Mouse (Mus musculus) liver, embryonic 13.5 days (tissue): ENCODE measurements around the gene Hlf. TPM values are rescaled to one million over a fixed set of nuclear protein-coding genes. Genes with fewer than 3 reads are reported as not detected.

Experiments used
- ATAC-seq: fragments of 200-750 bp; cut with Nextera tagmentation; 2 replicates; pipeline ENCODE4 v1.8.0; 2017; ENCODE audit warnings: low read depth, mild to moderate bottlenecking, moderate number of reproducible peaks, moderate library complexity
- DNase-seq: peaks from one replicate; pipeline ENCODE4 v3.0.0; 2022
- H3K27ac ChIP-seq: fragments of 300-500 bp; sonication (generic); 2 replicates; pipeline ENCODE4 v1.5.1; 2015; ENCODE audit warnings: moderate library complexity, mild to moderate bottlenecking, inconsistent platforms
- H3K27me3 ChIP-seq: fragments of 300-500 bp; sonication (generic); 2 replicates; pipeline ENCODE4 v1.6.1; 2015; ENCODE audit warnings: mild to moderate bottlenecking, inconsistent platforms
- H3K36me3 ChIP-seq: fragments of 300-500 bp; sonication (generic); 2 replicates; pipeline ENCODE4 v1.6.1; 2015; ENCODE audit warnings: mild to moderate bottlenecking, inconsistent platforms
- H3K4me1 ChIP-seq: fragments of 300-500 bp; sonication (generic); replicated peaks from 2 replicates; pipeline ENCODE4 v1.6.1; 2015; ENCODE audit warnings: inconsistent platforms
- H3K4me2 ChIP-seq: fragments of 300-500 bp; sonication (generic); 2 replicates; pipeline ENCODE4 v1.6.1; 2015; ENCODE audit warnings: inconsistent platforms, mild to moderate bottlenecking, moderate library complexity
- H3K4me3 ChIP-seq: fragments of 300-500 bp; sonication (generic); replicated peaks from 2 replicates; pipeline ENCODE4 v1.5.1; 2015; ENCODE audit warnings: mild to moderate bottlenecking, inconsistent platforms
- H3K9ac ChIP-seq: fragments of 300-500 bp; sonication (generic); 2 replicates; pipeline ENCODE4 v1.6.1; 2015; ENCODE audit warnings: mild to moderate bottlenecking, inconsistent platforms
- H3K9me3 ChIP-seq: fragments of 300-500 bp; sonication (generic); replicated peaks from 2 replicates; pipeline ENCODE4 v1.6.1; 2016; ENCODE audit warnings: inconsistent platforms
- WGBS: fragments of 180-500 bp; shearing (Covaris S2); methylation state at CpG from one replicate; pipeline ENCODE4 v1.1.7; 2015; ENCODE audit not compliant: insufficient replicate concordance; 5-methylcytosine and 5-hydroxymethylcytosine counted together
- polyA plus RNA-seq: library from polyadenylated mRNA; unstranded; fragments of >200 nt; fragmentation: Nextera tagmentation; extraction: Ambion mirVana; gene quantifications from 2 replicates; pipeline ENCODE4 v1.2.1, GENCODE M21; 2015

The Hlf gene
- 3.6 and 5.3 TPM in 2 replicates for polyA plus RNA-seq

DNA sequence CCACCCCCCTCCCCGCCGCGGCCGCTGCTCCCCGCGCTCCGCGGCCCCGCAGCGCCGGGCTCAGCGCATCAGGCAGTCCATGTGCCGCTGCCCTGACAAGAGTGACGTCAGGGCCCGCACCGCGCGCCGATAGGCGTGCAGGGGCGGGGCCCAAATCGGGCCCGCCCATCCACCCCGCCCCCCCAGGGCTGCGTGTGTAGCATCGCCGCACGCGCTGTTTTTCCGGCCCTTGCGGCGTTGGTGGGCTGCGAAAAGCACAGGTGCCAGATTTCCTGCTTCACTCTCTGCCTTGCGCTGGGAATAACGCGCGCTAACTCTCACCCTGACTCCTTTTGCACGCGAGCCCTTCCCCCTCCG, at the start of gene Hlf:
Gene Hlf (minus strand): TSS at position 79 of the 357 bp plus-strand sequence.
- DNase-seq, result peak; percentile 63
- peaks cover 59% of the 10 kb centered on the region for H3K27me3 ChIP-seq
- H3K9ac ChIP-seq, result peak within 1 kb of the TSS; percentile 59
- H3K4me1 ChIP-seq, result peaks cover 26% of the 10 kb centered on the region
- H3K9me3 ChIP-seq, result no peaks in the 10 kb centered on the region
- peak within 1 kb of the TSS; percentile 74 for H3K4me2 ChIP-seq
- no peaks in the 10 kb centered on the region for H3K36me3 ChIP-seq
- H3K27ac ChIP-seq, result no peak within 1 kb of the TSS
- peak within 1 kb of the TSS; percentile 56 for H3K4me3 ChIP-seq
- under 1% methylated on average over 40 of the region's 40 CpGs for WGBS
- peak; percentile 90 for ATAC-seq

DNA sequence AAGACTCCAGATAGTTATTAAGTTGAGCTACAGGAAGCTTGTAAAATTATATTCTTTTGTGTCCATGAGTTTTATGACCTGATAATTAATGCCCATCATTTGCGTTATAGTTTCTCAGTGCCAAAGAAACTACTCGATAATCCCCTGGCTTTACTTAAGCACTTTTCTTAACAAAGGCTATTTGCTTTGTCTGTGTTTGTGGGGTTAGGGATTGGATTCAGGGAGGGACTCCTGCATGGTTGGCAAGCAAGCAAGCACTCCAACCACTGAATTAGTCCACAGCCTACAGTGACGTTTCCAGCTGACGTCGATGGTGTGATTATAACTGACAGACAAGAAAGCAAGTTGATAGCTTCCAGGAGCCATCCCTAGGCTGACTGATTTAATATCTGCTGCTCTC, 48.1 kb upstream of the Hlf start:
- Histone ChIP-seq H3K4me2 (no peak overlapping the region), H3K4me1 (no peaks in the 10 kb centered on the region), H3K9ac (no peak overlapping the region), H3K4me3 (no peak overlapping the region), H3K27me3 (no peaks in the 10 kb centered on the region), H3K27ac (no peak overlapping the region), H3K36me3 (no peaks in the 10 kb centered on the region), H3K9me3 (no peaks in the 10 kb centered on the region)
- DNase-seq (no peak), ATAC-seq (no peak)
- 78% methylated on average over 5 of the region's 5 CpGs for WGBS

DNA sequence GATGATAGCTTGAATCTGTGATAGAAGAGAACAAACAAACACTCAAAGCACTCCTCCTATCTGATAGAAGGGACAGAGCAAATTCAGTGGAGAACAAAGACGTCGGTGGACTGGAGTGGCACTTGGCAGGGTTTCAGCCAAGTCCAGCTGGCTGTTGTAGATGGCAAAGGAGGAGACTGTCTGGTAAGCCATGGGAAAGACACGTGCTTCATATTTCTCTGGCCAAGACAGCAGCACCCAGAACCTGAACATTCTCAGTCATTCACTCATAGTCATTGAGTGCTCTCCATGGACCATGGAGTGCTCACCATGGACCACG, 34.5 kb upstream of the Hlf start:
- Histone ChIP-seq H3K9me3 (no peaks in the 10 kb centered on the region), H3K9ac (no peak overlapping the region), H3K4me2 (no peak overlapping the region), H3K36me3 (no peaks in the 10 kb centered on the region), H3K4me3 (no peak overlapping the region), H3K4me1 (no peaks in the 10 kb centered on the region), H3K27me3 (no peaks in the 10 kb centered on the region), H3K27ac (no peak overlapping the region)
- ATAC-seq (no peak), DNase-seq (no peak)
- WGBS, result 71% methylated on average over 4 of the region's 4 CpGs

DNA sequence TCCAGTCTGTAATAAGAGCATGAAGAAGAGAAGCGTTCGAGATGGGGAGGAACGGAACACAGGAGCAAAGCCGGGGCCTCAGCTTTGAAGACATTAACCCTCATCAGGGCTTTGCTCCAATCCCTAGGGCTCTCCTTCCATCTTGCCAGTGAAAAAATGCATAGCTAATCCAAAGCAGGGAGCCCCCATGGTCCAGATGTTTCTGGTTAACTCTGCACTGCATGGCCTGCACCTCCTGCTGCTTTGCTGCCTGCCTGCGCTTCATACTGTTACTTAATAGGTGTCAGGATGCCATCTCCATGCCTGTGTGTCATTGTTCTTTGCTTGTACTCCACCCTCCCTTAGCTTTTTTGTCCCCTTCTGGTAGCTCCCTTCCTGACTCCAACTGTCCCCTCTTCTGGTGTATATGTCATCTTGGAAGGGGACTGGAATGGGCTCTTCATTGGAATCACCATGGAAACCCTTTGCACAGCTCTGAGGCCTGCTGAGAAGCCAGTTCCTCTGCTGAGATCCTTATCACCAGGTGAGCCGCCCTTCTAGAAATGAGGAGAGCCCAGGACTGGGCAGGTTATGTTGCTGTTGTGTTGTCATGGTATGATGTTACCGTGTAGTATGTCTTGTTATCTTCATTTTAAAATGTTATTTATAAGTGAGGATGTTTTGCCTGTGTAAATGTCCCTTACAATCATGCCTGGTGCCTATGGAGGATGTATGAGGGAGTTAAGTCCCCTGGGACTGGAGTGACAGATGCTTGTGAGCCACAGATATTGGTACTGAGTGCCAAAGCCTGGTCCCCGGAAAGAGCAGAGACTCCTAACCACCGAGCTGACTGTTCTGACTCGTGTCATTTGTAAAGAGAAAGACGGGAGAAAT, 33.9 kb upstream of the Hlf start:
- Histone ChIP-seq H3K9me3 (no peaks in the 10 kb centered on the region), H3K27ac (no peak overlapping the region), H3K36me3 (no peaks in the 10 kb centered on the region), H3K9ac (no peak overlapping the region), H3K4me1 (no peaks in the 10 kb centered on the region), H3K4me3 (no peak overlapping the region), H3K27me3 (peaks cover 5% of the 10 kb centered on the region), H3K4me2 (no peak overlapping the region)
- WGBS, result 64% methylated on average over 11 of the region's 11 CpGs
- ATAC-seq (no peak), DNase-seq (no peak)

DNA sequence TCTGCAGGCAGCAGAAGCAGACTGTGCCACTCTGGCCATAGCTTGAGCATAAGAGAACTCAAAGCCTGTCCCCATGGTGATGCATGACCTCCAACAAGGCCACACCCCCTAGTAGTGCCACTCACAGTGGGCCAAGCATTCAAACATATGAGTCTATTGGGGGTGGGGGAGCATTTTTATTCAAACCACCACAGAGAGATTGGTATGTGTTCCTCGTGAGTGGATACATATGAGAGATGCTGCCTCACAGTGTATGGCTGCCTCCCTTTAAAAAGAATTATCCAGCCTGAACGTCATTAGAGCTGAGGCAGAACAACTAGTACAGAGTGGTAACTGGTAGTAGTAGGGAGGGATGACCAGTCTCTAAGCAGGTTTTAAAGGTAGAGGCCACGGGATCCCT, 33.2 kb upstream of the Hlf start:
- Histone ChIP-seq H3K36me3 (no peaks in the 10 kb centered on the region), H3K4me1 (no peaks in the 10 kb centered on the region), H3K4me2 (no peak overlapping the region), H3K27me3 (peaks cover 11% of the 10 kb centered on the region), H3K9ac (no peak overlapping the region), H3K27ac (no peak overlapping the region), H3K9me3 (no peaks in the 10 kb centered on the region), H3K4me3 (no peak overlapping the region)
- WGBS, result 41% methylated on average over 3 of the region's 3 CpGs
- DNase-seq (no peak), ATAC-seq (no peak)

DNA sequence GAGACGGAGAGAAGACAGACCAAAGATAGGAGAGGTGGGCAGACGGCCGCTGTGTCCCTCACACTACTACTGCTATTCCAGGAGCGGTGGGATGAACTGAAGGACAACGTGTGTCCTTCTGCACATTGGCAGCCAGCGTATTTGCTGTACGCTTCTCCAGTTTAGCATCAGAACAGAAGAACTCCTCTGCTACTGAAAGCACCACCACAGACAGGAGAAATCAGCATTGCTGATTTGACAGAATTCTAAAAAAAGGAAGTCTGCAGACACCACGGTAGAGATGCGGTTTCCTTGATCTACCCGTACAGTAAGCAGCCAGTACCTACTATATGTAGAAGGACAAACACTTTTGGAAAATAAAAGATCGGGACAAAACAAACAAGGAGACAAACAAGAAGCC, 29.0 kb upstream of the Hlf start:
- DNase-seq, result no peak
- H3K27me3 ChIP-seq, result peaks cover 33% of the 10 kb centered on the region
- H3K36me3 ChIP-seq, result no peaks in the 10 kb centered on the region
- no peak overlapping the region for H3K27ac ChIP-seq
- no peaks in the 10 kb centered on the region for H3K9me3 ChIP-seq
- H3K4me2 ChIP-seq, result no peak overlapping the region
- no peak for ATAC-seq
- H3K9ac ChIP-seq, result no peak overlapping the region
- H3K4me3 ChIP-seq, result no peak overlapping the region
- H3K4me1 ChIP-seq, result peaks cover 9% of the 10 kb centered on the region; the same call in 1 of the 2 replicates
- WGBS, result 39% methylated on average over 11 of the region's 11 CpGs

DNA sequence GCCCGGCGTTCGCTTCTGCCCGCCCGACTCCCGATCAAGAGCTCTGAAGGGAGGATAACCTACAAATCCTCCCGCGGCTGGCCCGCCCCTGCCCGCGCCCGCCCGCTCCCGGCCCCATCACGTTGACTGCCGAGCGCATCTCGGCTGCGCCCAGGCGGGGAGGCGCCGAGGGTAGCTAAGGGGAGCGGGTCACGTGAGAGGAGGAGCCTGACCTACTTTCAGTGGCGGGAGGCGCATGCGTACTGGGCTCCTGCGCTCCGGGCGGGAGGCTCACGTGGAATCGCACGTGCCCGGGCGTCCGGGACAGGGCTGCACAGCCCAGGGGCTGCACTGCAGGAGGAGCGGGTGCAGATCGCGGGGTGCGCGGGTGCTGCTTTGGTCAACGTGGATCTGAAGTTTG, 27.2 kb upstream of the Hlf start:
- peak; percentile 94 for ATAC-seq
- Histone ChIP-seq H3K9ac (no peak overlapping the region), H3K9me3 (no peaks in the 10 kb centered on the region), H3K4me3 (peak overlapping the region; percentile 30), H3K27ac (no peak overlapping the region), H3K4me1 (peaks cover 9% of the 10 kb centered on the region; the same call in 1 of the 2 replicates), H3K4me2 (peak overlapping the region; percentile 49), H3K36me3 (no peaks in the 10 kb centered on the region), H3K27me3 (peaks cover 33% of the 10 kb centered on the region)
- under 1% methylated on average over 42 of the region's 42 CpGs for WGBS
- DNase-seq, result peak; percentile 65

DNA sequence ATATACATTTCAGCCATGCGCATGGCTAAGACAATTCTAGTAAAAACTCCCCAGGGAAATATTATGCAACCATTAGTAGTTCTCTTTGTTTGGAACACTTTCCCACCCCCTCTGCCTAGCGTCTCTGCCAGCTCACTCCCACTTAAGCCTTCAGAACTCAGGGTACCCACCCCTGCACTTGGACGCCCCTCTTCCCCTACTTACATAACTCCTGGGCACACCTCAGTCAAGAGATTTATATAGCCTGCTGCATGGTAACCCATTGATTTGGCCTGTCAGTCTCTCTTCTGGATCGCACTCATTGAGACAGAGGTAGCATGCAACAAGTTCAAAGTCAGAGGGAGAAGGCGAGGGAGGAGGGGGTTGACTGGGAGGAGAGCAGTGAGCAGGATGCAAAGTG, 26.3 kb upstream of the Hlf start:
- no peak for ATAC-seq
- H3K4me2 ChIP-seq, result no peak overlapping the region
- H3K9me3 ChIP-seq, result no peaks in the 10 kb centered on the region
- H3K9ac ChIP-seq, result no peak overlapping the region
- no peak overlapping the region for H3K4me3 ChIP-seq
- H3K27ac ChIP-seq, result no peak overlapping the region
- H3K36me3 ChIP-seq, result no peaks in the 10 kb centered on the region
- no peak for DNase-seq
- H3K4me1 ChIP-seq, result peaks cover 9% of the 10 kb centered on the region; the same call in 1 of the 2 replicates
- WGBS, result 64% methylated on average over 5 of the region's 5 CpGs
- peaks cover 33% of the 10 kb centered on the region for H3K27me3 ChIP-seq

DNA sequence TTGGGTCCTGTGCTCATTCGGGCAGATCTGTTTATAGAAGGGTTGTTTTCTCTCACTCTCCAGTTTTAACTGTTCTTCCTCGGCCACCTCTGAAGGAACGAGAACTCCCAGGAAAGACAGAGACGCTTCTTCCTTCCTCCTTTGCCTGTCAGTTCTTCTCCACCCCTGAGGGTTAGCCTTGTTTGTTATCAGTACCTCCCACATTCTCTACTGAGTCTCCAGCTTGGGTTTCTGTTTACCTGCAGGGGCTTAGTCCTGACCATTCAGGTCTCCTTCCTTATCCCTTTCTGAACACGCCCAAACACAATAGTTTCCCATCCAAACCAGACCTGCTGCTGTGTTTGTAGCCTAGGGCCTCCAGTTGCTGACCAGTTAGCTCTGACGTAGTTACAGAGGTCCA, 8.2 kb upstream of the Hlf start:
- Histone ChIP-seq H3K9me3 (no peaks in the 10 kb centered on the region), H3K4me3 (no peak overlapping the region), H3K27ac (no peak overlapping the region), H3K36me3 (no peaks in the 10 kb centered on the region), H3K4me1 (peaks cover 8% of the 10 kb centered on the region), H3K4me2 (no peak overlapping the region), H3K27me3 (no peaks in the 10 kb centered on the region), H3K9ac (no peak overlapping the region)
- no peak for DNase-seq
- ATAC-seq, result peak; percentile 68
- 13% methylated on average over 6 of the region's 6 CpGs for WGBS

DNA sequence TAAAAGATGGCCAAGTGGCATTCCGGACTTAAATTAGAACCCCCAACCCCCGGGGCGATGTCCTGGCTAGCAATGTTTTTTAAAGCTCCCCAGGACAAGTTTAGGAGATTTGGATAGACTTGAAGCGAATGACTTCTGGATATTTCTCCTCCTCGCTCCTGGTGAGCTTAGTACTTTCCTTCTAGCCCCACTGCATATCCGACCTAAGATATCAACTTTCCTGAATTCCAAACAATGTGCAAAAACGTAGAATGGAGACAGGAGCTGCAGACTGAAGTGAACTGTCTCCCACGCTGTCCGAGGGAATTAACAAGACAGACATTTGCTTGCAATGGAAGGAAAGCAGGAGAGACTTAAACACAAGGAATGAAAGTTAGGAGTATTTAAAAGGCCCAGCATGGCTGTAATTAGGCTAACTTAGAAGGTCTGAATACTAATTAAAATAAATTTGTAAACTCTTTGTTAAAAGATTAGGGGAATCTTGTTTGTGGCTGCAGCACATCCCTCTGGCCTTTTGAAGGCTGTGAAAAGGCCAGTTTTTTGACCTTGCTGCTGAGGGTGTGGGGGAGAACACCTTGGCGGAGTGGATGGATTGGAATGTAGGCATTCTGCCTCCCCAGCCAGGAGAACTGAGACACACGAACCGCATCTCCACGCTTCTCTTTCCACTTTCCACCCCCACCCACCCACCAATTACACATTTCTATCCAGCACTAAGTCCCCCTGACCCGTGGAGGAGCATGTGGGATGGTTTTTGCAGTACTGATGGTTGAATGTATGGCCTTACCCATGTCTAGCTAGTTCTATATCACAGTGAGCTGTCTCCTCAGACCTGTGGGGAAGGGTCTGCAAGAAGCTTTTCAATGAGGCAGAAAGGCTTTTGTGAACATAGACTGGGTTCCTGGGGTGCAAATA, 833 bp upstream of the Hlf start:
- DNase-seq, result no peak
- Histone ChIP-seq H3K9me3 (no peaks in the 10 kb centered on the region), H3K27me3 (peaks cover 56% of the 10 kb centered on the region), H3K27ac (no peak overlapping the region), H3K4me3 (peak overlapping the region; percentile 56), H3K4me1 (peaks cover 26% of the 10 kb centered on the region), H3K36me3 (no peaks in the 10 kb centered on the region), H3K4me2 (peak overlapping the region; percentile 74), H3K9ac (no peak overlapping the region)
- no peak for ATAC-seq
- 29% methylated on average over 14 of the region's 14 CpGs for WGBS

DNA sequence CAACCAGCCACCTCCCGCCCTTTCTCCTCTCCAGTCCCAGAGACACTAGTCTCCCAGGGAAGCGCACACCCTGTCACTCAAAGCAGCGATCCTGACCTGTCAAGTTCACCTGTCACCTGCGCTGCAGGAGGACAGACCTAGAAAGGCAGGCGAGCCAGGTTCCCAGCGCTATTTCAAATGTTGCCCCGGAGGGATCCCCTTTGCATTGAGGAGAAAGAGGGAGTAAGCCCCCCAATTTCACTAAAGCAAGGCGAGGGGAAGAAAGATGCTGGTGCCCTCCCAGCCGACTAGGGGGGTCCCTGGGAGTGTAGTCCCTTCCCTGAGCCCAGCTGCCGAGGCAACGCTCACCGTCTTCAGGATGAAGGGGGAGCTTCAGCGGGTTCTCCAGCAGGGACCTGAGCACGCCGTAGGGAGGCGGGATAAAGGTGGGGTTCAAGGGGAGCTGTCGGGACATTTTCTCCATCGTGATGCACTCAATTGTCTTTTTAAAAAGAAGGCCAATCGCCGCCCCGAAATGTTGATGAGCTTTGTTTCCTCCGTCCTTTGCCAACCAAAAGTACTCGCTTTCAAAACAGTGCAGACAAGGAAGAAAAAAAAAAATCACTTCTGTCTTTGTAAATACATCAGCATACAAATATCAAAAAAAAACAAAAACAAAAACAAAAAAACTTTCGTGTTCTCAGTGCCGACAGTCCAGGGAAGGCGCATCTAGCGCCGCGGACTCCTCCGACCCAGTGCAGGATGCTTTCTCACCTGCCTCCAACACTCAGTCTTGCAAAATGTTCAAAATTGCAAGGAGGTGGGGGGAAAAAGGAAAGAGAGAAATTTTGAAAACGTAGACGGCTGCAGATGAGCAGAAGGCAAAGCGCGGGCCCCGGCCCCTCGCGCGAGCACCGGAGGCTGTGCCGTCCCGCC, 536 bp downstream of the Hlf start:
- Histone ChIP-seq H3K36me3 (no peaks in the 10 kb centered on the region), H3K4me1 (peaks cover 26% of the 10 kb centered on the region), H3K27me3 (peaks cover 59% of the 10 kb centered on the region), H3K4me2 (peak overlapping the region; percentile 74), H3K4me3 (peak overlapping the region; percentile 56), H3K9ac (peak overlapping the region; percentile 59), H3K27ac (no peak overlapping the region), H3K9me3 (no peaks in the 10 kb centered on the region)
- WGBS, result under 1% methylated on average over 35 of the region's 41 CpGs
- DNase-seq (no peak), ATAC-seq (peak; percentile 35)
